Mouse (Mus musculus): Measurements from ENCODE around the gene Eps8l3. TPM values are rescaled to one million over a fixed set of nuclear protein-coding genes. Genes with fewer than 3 reads are reported as not detected.

The Eps8l3 gene
- total and polyA plus RNA-seq, 3 experiments, result 0.12 TPM; not detected in 2

GRCm38 (mm10) chr3:107828997-107829396 is 48.0 kb upstream of the Eps8l3 start (continued):
- no peak for TF ChIP-seq MYC (IDR thresholded peaks at IDR 0.05; ENCODE audit: low read depth, low read length)
- TF ChIP-seq USF1 (IDR thresholded peaks at IDR 0.05; ENCODE audit: low read depth, low read length), result no peak
- no peak for TF ChIP-seq POLR2AphosphoS5 (IDR thresholded peaks at IDR 0.05; ENCODE audit: borderline replicate concordance, low read depth, low read length)
- TF ChIP-seq ZKSCAN1 (IDR thresholded peaks at IDR 0.05; ENCODE audit: low read depth, low read length), result no peak
- TF ChIP-seq CHD2 (IDR thresholded peaks at IDR 0.05; ENCODE audit: low read length), result no peak

- no peak overlapping the region for H3K27ac ChIP-seq (ENCODE audit: control insufficient read depth, low read depth, low read length)
- DNase-seq (ENCODE audit: low read depth, low spot score), result no peak
- H3K9ac ChIP-seq (ENCODE audit: control insufficient read depth, low read depth, low read length, poor library complexity, severe bottlenecking), result no peak overlapping the region
- TF ChIP-seq POLR2AphosphoS2 (IDR thresholded peaks at IDR 0.05; ENCODE audit: low read length) (no peak), MAFK (IDR thresholded peaks at IDR 0.05; ENCODE audit: borderline replicate concordance, low read depth, low read length) (no peak), ZMIZ1 (IDR thresholded peaks at IDR 0.05; ENCODE audit: low read depth, low read length) (no peak)
- no peaks in the 10 kb centered on the region for H3K4me1 ChIP-seq (ENCODE audit: control insufficient read depth in 1 of 2, insufficient read depth in 2 of 2, low read length in 2 of 2)
- H3K36me3 ChIP-seq (ENCODE audit: control insufficient read depth in 1 of 2, insufficient read depth in 2 of 2, low read length in 2 of 2), result no peaks in the 10 kb centered on the region
- H3K9me3 ChIP-seq (replicated peaks; ENCODE audit: insufficient read depth, low read length), result no peaks in the 10 kb centered on the region
- no peaks in the 10 kb centered on the region; a peak in 2 of 4 replicates for H3K27me3 ChIP-seq (ENCODE audit: control insufficient read depth in 1 of 2, insufficient read depth in 2 of 2, low read length in 2 of 2)
- H3K4me3 ChIP-seq (ENCODE audit: control insufficient read depth in 1 of 2, insufficient read depth in 1 of 2, low read depth in 2 of 2, low read length in 2 of 2), result no peak overlapping the region
- no peaks in the 10 kb centered on the region for H3K79me2 ChIP-seq (ENCODE audit: control insufficient read depth, insufficient read depth, low read length, poor library complexity)
Measured at GRCm38 (mm10) chr3:107829625-107830024, 47.4 kb upstream of the Eps8l3 start.

DNA sequence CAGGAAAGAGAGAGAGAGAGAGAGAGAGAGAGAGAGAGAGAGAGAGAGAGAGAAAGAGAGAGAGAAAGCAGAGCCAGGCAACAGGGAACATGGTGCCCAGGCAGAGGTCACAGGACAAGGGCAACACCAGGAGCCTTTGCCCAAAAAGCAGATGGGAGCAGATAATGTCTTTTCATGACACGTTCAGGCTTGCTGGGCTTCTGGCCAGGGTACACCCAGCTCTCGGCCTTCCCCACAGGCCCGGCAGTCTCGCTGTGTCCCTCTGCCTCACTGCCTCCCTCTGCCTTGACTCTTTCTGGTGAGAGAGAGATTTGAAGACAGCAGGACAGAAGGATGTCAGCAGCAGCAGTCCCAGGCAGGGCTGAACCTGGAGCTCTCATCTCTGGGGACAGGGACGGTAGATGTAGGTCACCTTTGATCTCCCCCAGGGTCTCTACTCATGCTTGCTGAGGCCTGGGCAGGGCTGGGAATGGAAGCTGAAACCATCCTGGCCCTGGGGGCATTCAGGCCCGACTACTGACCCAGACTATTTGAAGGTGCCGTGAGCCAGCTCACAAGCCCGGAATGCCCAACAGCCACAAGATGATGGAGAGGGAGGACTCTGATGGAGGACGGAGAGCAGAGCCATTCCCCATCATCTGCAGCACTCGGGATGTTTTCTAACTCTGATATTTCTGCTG is 45.0 kb upstream of the Eps8l3 start:
- no peaks in the 10 kb centered on the region for H3K36me3 ChIP-seq (ENCODE audit: control insufficient read depth in 1 of 2, insufficient read depth in 2 of 2, low read length in 2 of 2)
- no peak overlapping the region for H3K9ac ChIP-seq (ENCODE audit: control insufficient read depth, low read depth, low read length, poor library complexity, severe bottlenecking)
- H3K27ac ChIP-seq (ENCODE audit: control insufficient read depth, low read depth, low read length), result no peak overlapping the region
- H3K27me3 ChIP-seq (ENCODE audit: control insufficient read depth in 1 of 2, insufficient read depth in 2 of 2, low read length in 2 of 2), result no peaks in the 10 kb centered on the region; a peak in 3 of 4 replicates
- H3K9me3 ChIP-seq (replicated peaks; ENCODE audit: insufficient read depth, low read length), result no peaks in the 10 kb centered on the region
- no peak for DNase-seq (ENCODE audit: low read depth, low spot score)
- H3K79me2 ChIP-seq (ENCODE audit: control insufficient read depth, insufficient read depth, low read length, poor library complexity), result no peaks in the 10 kb centered on the region
- TF ChIP-seq ELF1 (IDR thresholded peaks at IDR 0.05; ENCODE audit: low read depth, low read length) (no peak), POLR2AphosphoS2 (IDR thresholded peaks at IDR 0.05; ENCODE audit: low read length) (no peak), HCFC1 (IDR thresholded peaks at IDR 0.05; ENCODE audit: low read depth, low read length) (no peak), ZKSCAN1 (IDR thresholded peaks at IDR 0.05; ENCODE audit: low read depth, low read length) (no peak), NRF1 (IDR thresholded peaks at IDR 0.05; ENCODE audit: insufficient read depth, low read depth, low read length, poor library complexity, severe bottlenecking) (no peak), ZNF384 (IDR thresholded peaks at IDR 0.05; ENCODE audit: low read depth, low read length) (no peak), CHD2 (IDR thresholded peaks at IDR 0.05; ENCODE audit: low read length) (no peak)
- no peaks in the 10 kb centered on the region for H3K4me1 ChIP-seq (ENCODE audit: control insufficient read depth in 1 of 2, insufficient read depth in 2 of 2, low read length in 2 of 2)
- H3K4me3 ChIP-seq (ENCODE audit: control insufficient read depth in 1 of 2, insufficient read depth in 1 of 2, low read depth in 2 of 2, low read length in 2 of 2), result no peak overlapping the region
